Mouse (Mus musculus) layer of hippocampus, adult 9-11 months (tissue): ENCODE measurements at regions not wholly inside any gene's neighbourhood (a gene's known extent, or its start where the extent isn't known, plus 50 kb on each side); places are given as distances from the start of the nearest gene placed in this dataset.

Source experiments
- DNase-seq: peaks from one replicate; pipeline ENCODE4 v3.0.0; 2022

GRCm38 (mm10) chr9:87326374-87327295 lies 71.3 kb upstream of the Cep162 start:
- no peak for DNase-seq

- no peak for DNase-seq
These were observed 68.4 kb upstream of the Cep162 start for GRCm38 (mm10) chr9:87323690-87324089.

- DNase-seq = no peak
These were observed 65.4 kb upstream of the Cep162 start for GRCm38 (mm10) chr9:87320758-87321157.

- DNase-seq = no peak
These were observed 63.4 kb upstream of the Cep162 start for GRCm38 (mm10) chr9:87318767-87319166.

GRCm38 (mm10) chr9:87310150-87310549 lies 54.8 kb upstream of the Cep162 start:
- no peak for DNase-seq
